Mouse (Mus musculus) brain, embryonic 14.5 days (tissue): ENCODE results near the gene H2-Q10.

Experiments
- CTCF ChIP-seq: fragments of 200-500 bp; IDR thresholded peaks from 2 replicates; pipeline ENCODE4 v1.5.1; 2012; ENCODE audit warnings: inconsistent platforms, mild to moderate bottlenecking, moderate library complexity, borderline replicate concordance; ENCODE audit not compliant: insufficient read depth, insufficient read length; ENCODE audit errors: extremely low read depth
- POLR2A ChIP-seq: fragments of 200-500 bp; IDR thresholded peaks from 2 replicates; pipeline ENCODE4 v1.6.1; 2012; ENCODE audit warnings: mild to moderate bottlenecking, inconsistent platforms, borderline replicate concordance; ENCODE audit not compliant: poor library complexity, insufficient read depth, insufficient read length, severe bottlenecking; ENCODE audit errors: extremely low read depth

GRCm38 (mm10) chr17:35513886-35514285 lies 44.0 kb downstream of the H2-Q10 start:
- TF ChIP-seq CTCF (peak; percentile 73), POLR2A (no peak)
